ENCODE assay signal across 15 mouse cellular contexts in genomic region chr14:55878316-55878940, GRCm38 (mm10). TPM values are rescaled to one million over a fixed set of nuclear protein-coding genes. Genes with fewer than 3 reads are reported as not detected.
DNase-seq lines count a peak whose midpoint lies in the region; ATAC-seq and TF ChIP-seq lines count a peak whose summit lies in the region.
"Had no signal": no experiment of that assay in that cellular context is flagged by ENCODE, and none has a peak within 500 bp of the region (broad histone marks: within the 10 kb centered on the region; RNA-seq: fewer than 3 reads in every experiment).

No protein-coding gene starts in this region.

- H3K4me3 ChIP-seq in kidney, embryonic 15.5 days (replicated peaks): no peak overlapping the region
- no peak overlapping the region for H3K4me3 ChIP-seq in kidney, adult 2 months (ENCODE audit: insufficient read depth, low read depth, low read length)
- no peak overlapping the region for H3K4me3 ChIP-seq in CH12.LX (replicated peaks in 1 of 3; ENCODE audit: low read depth in 2 of 3, low read length in 2 of 3, poor library complexity in 1 of 3)
- peak overlapping the region; percentile 46 for H3K4me3 ChIP-seq in limb, embryonic 10.5 days
- H3K4me3 ChIP-seq: liver, embryonic 15.5 days had no signal

- dilution Hi-C loops in CH12.LX (cut with MboI; ENCODE audit: extremely low pct_ligation_motif_present, extremely low pct_unique_long_range_greater_than_20kb, low sequenced_read_pairs): no loop called here

- no peak overlapping the region for H3K9ac ChIP-seq in kidney, embryonic 15.5 days
- H3K9ac ChIP-seq in CH12.LX (ENCODE audit: insufficient read depth, low read depth): no peak overlapping the region
- H3K9ac ChIP-seq: liver, embryonic 15.5 days had no signal

- WGBS in kidney, embryonic 15.5 days: 9% methylated on average over 7 of the region's 7 CpGs
- WGBS in kidney, adult 2 months: 13% methylated on average over 7 of the region's 7 CpGs
- 17% methylated on average over 7 of the region's 7 CpGs for WGBS in limb, embryonic 10.5 days

- H3K27me3 ChIP-seq in kidney, embryonic 15.5 days: no peaks in the 10 kb centered on the region
- H3K27me3 ChIP-seq in kidney, adult 2 months (replicated peaks; ENCODE audit: control insufficient read depth, insufficient read depth, low read length): no peaks in the 10 kb centered on the region
- H3K27me3 ChIP-seq in CH12.LX (replicated peaks): peaks cover 9% of the 10 kb centered on the region
- no peaks in the 10 kb centered on the region for H3K27me3 ChIP-seq in limb, embryonic 10.5 days (ENCODE audit: low read depth, poor library complexity, severe bottlenecking)

- in situ Hi-C loops in CH12.LX (cut with MboI; ENCODE audit: low pct_ligation_motif_present, low pct_unique_long_range_greater_than_20kb, low sequenced_read_pairs): no loop called here

- peak overlapping the region; percentile 45 for H3K4me2 ChIP-seq in kidney, embryonic 15.5 days
- no peak overlapping the region for H3K4me2 ChIP-seq in CH12.LX (ENCODE audit: insufficient read depth, low read depth, poor library complexity, severe bottlenecking)
- H3K4me2 ChIP-seq: liver, embryonic 15.5 days had no signal

- no peaks in the 10 kb centered on the region for H3K79me2 ChIP-seq in CH12.LX (replicated peaks; ENCODE audit: control insufficient read depth, extremely low read depth, insufficient read depth, poor library complexity, severe bottlenecking)

- TF ChIP-seq POLR2A in kidney, adult 2 months (IDR thresholded peaks at IDR 0.05; ENCODE audit: low read depth, low read length): no peak
- TF ChIP-seq POLR2A in CH12.LX (IDR thresholded peaks at IDR 0.05; ENCODE audit: low read depth, low read length): no peak

- H3K27ac ChIP-seq in kidney, embryonic 15.5 days: no peak overlapping the region
- no peak overlapping the region for H3K27ac ChIP-seq in kidney, adult 2 months (ENCODE audit: insufficient read depth, low read depth, low read length)
- H3K27ac ChIP-seq in CH12.LX (ENCODE audit: insufficient read depth, low read depth): no peak overlapping the region
- H3K27ac ChIP-seq in limb, embryonic 10.5 days: peak overlapping the region; percentile 89
- H3K27ac ChIP-seq: liver, embryonic 15.5 days had no signal

- no peak for TF ChIP-seq EP300 in CH12.LX (IDR thresholded peaks at IDR 0.05; ENCODE audit: low read length)

- DNase-seq in embryo, embryonic 11 days: peak; percentile 27
- no peak for DNase-seq in embryo, embryonic 9.5 days (ENCODE audit: extremely low spot score)
- no peak for DNase-seq in kidney, adult 2 months
- no peak for DNase-seq in CH12.LX (ENCODE audit: extremely low read depth)
- DNase-seq in limb, embryonic 10.5 days (ENCODE audit: low spot score): no peak
- no peak for DNase-seq in left cerebral cortex, postnatal 14 days (ENCODE audit: low spot score in 2 of 2)
- no peak for DNase-seq in natural killer cell, adult 2 months (ENCODE audit: low spot score in 2 of 2)
- DNase-seq: adrenal gland, postnatal 36 days; heart, postnatal 10 days; spleen, adult 18-20 months; thymus, postnatal 36 days had no signal

- H3K9me3 ChIP-seq in kidney, embryonic 15.5 days (replicated peaks): no peaks in the 10 kb centered on the region
- no peaks in the 10 kb centered on the region for H3K9me3 ChIP-seq in CH12.LX (replicated peaks; ENCODE audit: low read length)
- no peaks in the 10 kb centered on the region for H3K9me3 ChIP-seq in limb, embryonic 10.5 days (replicated peaks)
- H3K9me3 ChIP-seq: liver, embryonic 15.5 days had no signal

- intact Hi-C loops in left cerebral cortex, postnatal 14 days (cut with DNase I): no loop called here

- no peak for TF ChIP-seq RAD21 in CH12.LX (IDR thresholded peaks at IDR 0.05; ENCODE audit: low read depth, low read length)

- no peak for TF ChIP-seq CTCF in kidney, adult 2 months (conservative IDR thresholded peaks at IDR 0.05; ENCODE audit: insufficient read depth, insufficient read length, low read depth, low read length)
- TF ChIP-seq CTCF in CH12.LX (conservative IDR thresholded peaks at IDR 0.05 in 1 of 2, IDR thresholded peaks at IDR 0.05 in 1 of 2; ENCODE audit: low read depth in 2 of 2, low read length in 2 of 2): peak in 1 of 2 experiments; percentile 49; a peak in 2 of 4 replicates

- ATAC-seq in kidney, embryonic 15.5 days (replicated peaks; ENCODE audit: low FRiP score): no peak
- ATAC-seq: intestine, postnatal 0 days; midbrain, embryonic 16.5 days had no signal

- H3K4me1 ChIP-seq in kidney, embryonic 15.5 days: peaks cover 30% of the 10 kb centered on the region
- peaks cover 10% of the 10 kb centered on the region; the same call in 1 of the 2 replicates for H3K4me1 ChIP-seq in kidney, adult 2 months (ENCODE audit: control insufficient read depth, insufficient read depth, low read length)
- peaks cover 17 to 44% of the 10 kb centered on the region in 2 experiments for H3K4me1 ChIP-seq in CH12.LX (ENCODE audit: control insufficient read depth in 1 of 2, insufficient read depth in 2 of 2)
- H3K4me1 ChIP-seq in limb, embryonic 10.5 days: peaks cover 53% of the 10 kb centered on the region

- no peaks in the 10 kb centered on the region for H3K36me3 ChIP-seq in kidney, embryonic 15.5 days
- no peaks in the 10 kb centered on the region for H3K36me3 ChIP-seq in kidney, adult 2 months (ENCODE audit: control insufficient read depth, insufficient read depth, low read length)
- no peaks in the 10 kb centered on the region for H3K36me3 ChIP-seq in CH12.LX (replicated peaks in 1 of 2; ENCODE audit: control insufficient read depth in 1 of 2, insufficient read depth in 1 of 2, low read length in 1 of 2)
- H3K36me3 ChIP-seq in limb, embryonic 10.5 days: peaks cover under 1% of the 10 kb centered on the region
- H3K36me3 ChIP-seq: liver, embryonic 15.5 days had no signal

TF ChIP-seq in CH12.LX, 34 proteins besides CTCF, POLR2A, EP300 and RAD21:
- TF ChIP-seq TCF12 (IDR thresholded peaks at IDR 0.05; ENCODE audit: low read depth, low read length): no peak
- TF ChIP-seq ZC3H11A (IDR thresholded peaks at IDR 0.05; ENCODE audit: low read depth, low read length): no peak
- no peak for TF ChIP-seq TBP (conservative IDR thresholded peaks at IDR 0.05; ENCODE audit: low read depth, low read length)
- peak; percentile 41; the same call in 1 of the 2 replicates for TF ChIP-seq ZNF384 (IDR thresholded peaks at IDR 0.05; ENCODE audit: low read depth, low read length)

RNA-seq across cellular contexts. Expression of gene Cbln3, which starts 5.8 kb away (rescaled TPM):
- polyA plus RNA-seq in kidney, embryonic 15.5 days (2015; fragmentation: Nextera tagmentation; extraction: Ambion mirVana): 0.33 and 0.65 TPM in 2 replicates
- polyA plus RNA-seq in kidney, adult 2 months (2012; rRNA removed): 0.08 and 0.13 TPM in 2 replicates
- total RNA-seq in CH12.LX (2012; rRNA removed) (0.08 and 0.17 TPM in 2 replicates), CH12.LX (2014; rRNA removed) (0.14 and 0.26 TPM in 2 replicates)
- polyA plus RNA-seq in CH12.LX (2012; ENCODE audit: insufficient read length, low read depth): 0.14 and 0.24 TPM in 2 replicates
- 0.15 and 0.31 TPM in 2 replicates for polyA plus RNA-seq in limb, embryonic 10.5 days (2016; fragmentation: Nextera tagmentation; extraction: Ambion mirVana)
- total RNA-seq in left cerebral cortex, postnatal 14 days (2021): 1 to 10 TPM in 1 of 2 experiments, under 1 TPM in 1; 0.23 to 1.1 TPM

RNA-seq across cellular contexts. Expression of gene Khnyn, which starts 6.3 kb away (rescaled TPM):
- polyA plus RNA-seq in kidney, embryonic 15.5 days (2015; fragmentation: Nextera tagmentation; extraction: Ambion mirVana): 18.0 and 19.5 TPM in 2 replicates
- 11.1 and 11.9 TPM in 2 replicates for polyA plus RNA-seq in kidney, adult 2 months (2012; rRNA removed)
- total RNA-seq in CH12.LX (2012; rRNA removed) (32.8 and 50.6 TPM in 2 replicates), CH12.LX (2014; rRNA removed) (31.1 and 35.8 TPM in 2 replicates)
- 29.8 and 31.8 TPM in 2 replicates for polyA plus RNA-seq in CH12.LX (2012; ENCODE audit: insufficient read length, low read depth)
- polyA plus RNA-seq in limb, embryonic 10.5 days (2016; fragmentation: Nextera tagmentation; extraction: Ambion mirVana): 35.0 and 38.8 TPM in 2 replicates
- total RNA-seq in left cerebral cortex, postnatal 14 days (2021): 10 to 100 TPM; 10.4 to 10.8 TPM

RNA-seq across cellular contexts. Expression of gene Sdr39u1, which starts 21.7 kb away (rescaled TPM):
- 56.6 and 63.8 TPM in 2 replicates for polyA plus RNA-seq in kidney, embryonic 15.5 days (2015; fragmentation: Nextera tagmentation; extraction: Ambion mirVana)
- 132 and 133 TPM in 2 replicates for polyA plus RNA-seq in kidney, adult 2 months (2012; rRNA removed)
- total RNA-seq in CH12.LX (2012; rRNA removed) (66.7 and 77.6 TPM in 2 replicates), CH12.LX (2014; rRNA removed) (61.4 and 66.0 TPM in 2 replicates)
- polyA plus RNA-seq in CH12.LX (2012; ENCODE audit: insufficient read length, low read depth): 73.2 and 90.8 TPM in 2 replicates
- polyA plus RNA-seq in limb, embryonic 10.5 days (2016; fragmentation: Nextera tagmentation; extraction: Ambion mirVana): 55.0 and 70.3 TPM in 2 replicates
- total RNA-seq in left cerebral cortex, postnatal 14 days (2021): 10 to 100 TPM; 85.8 to 94.6 TPM

RNA-seq across cellular contexts. Expression of gene Nynrin, which starts 24.6 kb away (rescaled TPM):
- 20.7 and 22.4 TPM in 2 replicates for polyA plus RNA-seq in kidney, embryonic 15.5 days (2015; fragmentation: Nextera tagmentation; extraction: Ambion mirVana)
- 6.6 and 7.6 TPM in 2 replicates for polyA plus RNA-seq in kidney, adult 2 months (2012; rRNA removed)
- total RNA-seq in CH12.LX (2012; rRNA removed): under 0.01 and 0.04 TPM in 2 replicates
- total RNA-seq in CH12.LX (2014; rRNA removed): not detected in 2 replicates
- polyA plus RNA-seq in CH12.LX (2012; ENCODE audit: insufficient read length, low read depth): 0.04 and 0.10 TPM in 2 replicates
- polyA plus RNA-seq in limb, embryonic 10.5 days (2016; fragmentation: Nextera tagmentation; extraction: Ambion mirVana): 31.1 and 44.4 TPM in 2 replicates
- total RNA-seq in left cerebral cortex, postnatal 14 days (2021): 1 to 10 TPM; 8.8 to 9.7 TPM

RNA-seq across cellular contexts. Expression of gene Nfatc4, which starts 55.5 kb away (rescaled TPM):
- polyA plus RNA-seq in kidney, embryonic 15.5 days (2015; fragmentation: Nextera tagmentation; extraction: Ambion mirVana): 32.2 and 39.9 TPM in 2 replicates
- 4.3 and 5.0 TPM in 2 replicates for polyA plus RNA-seq in kidney, adult 2 months (2012; rRNA removed)
- total RNA-seq in CH12.LX (2012; rRNA removed): not detected in 2 replicates
- not detected in 2 replicates for total RNA-seq in CH12.LX (2014; rRNA removed)
- polyA plus RNA-seq in CH12.LX (2012; ENCODE audit: insufficient read length, low read depth): not detected in 2 replicates
- 106 and 157 TPM in 2 replicates for polyA plus RNA-seq in limb, embryonic 10.5 days (2016; fragmentation: Nextera tagmentation; extraction: Ambion mirVana)
- total RNA-seq in left cerebral cortex, postnatal 14 days (2021): 1 to 10 TPM; 3.0 to 4.0 TPM
